Mouse (Mus musculus) small intestine, adult 2 months (tissue): ENCODE results near the gene Gli2.

Experiments
- CTCF ChIP-seq: fragments of 200-500 bp; IDR thresholded peaks from 2 replicates; pipeline ENCODE4 v1.5.1; 2012; ENCODE audit warnings: low read depth, mild to moderate bottlenecking, control low read depth, inconsistent platforms, low read length, moderate library complexity, mixed read lengths; ENCODE audit not compliant: insufficient replicate concordance, insufficient read length; ENCODE audit errors: extremely low read depth
- POLR2A ChIP-seq: fragments of 200-500 bp; IDR thresholded peaks from 2 replicates; pipeline ENCODE4 v1.6.1; 2012; ENCODE audit warnings: low read depth, mild to moderate bottlenecking, control low read depth, inconsistent platforms, low read length, moderate library complexity

- TF ChIP-seq CTCF (no peak), POLR2A (no peak)
Measured at GRCm38 (mm10) chr1:119003852-119004398, 49.5 kb downstream of the Gli2 start.
